In the genomic region with DNA sequence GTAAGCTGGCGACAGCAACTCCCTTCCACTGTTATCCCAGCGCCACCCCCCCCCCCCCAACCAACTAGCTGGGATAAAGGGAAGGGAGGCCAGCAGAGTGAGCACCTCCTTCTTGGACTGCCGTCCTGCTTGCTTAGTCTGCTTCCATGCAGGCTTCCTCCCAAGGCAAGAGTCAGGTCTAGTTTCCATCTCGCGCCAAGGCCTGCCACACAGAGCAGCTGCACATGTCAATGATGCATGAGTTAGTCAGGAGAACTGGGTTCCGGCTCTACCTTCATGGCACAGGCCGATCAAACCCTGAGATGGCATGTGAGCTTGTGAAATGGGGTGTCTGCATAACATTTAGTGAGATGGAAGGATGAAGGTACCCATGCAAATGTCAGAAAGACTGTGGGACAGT, we compare ENCODE assay signal across 26 mouse cellular contexts.
DNase-seq lines count a peak whose midpoint lies in the region; ATAC-seq and TF ChIP-seq lines count a peak whose summit lies in the region.
"Had no signal": no experiment of that assay in that cellular context is flagged by ENCODE, and none has a peak within 500 bp of the region (broad histone marks: within the 10 kb centered on the region; RNA-seq: fewer than 3 reads in every experiment).

No protein-coding gene starts in this region.

- intact Hi-C loops in left cerebral cortex, adult 2 months (cut with DNase I) = no loop called here

- H3K9ac ChIP-seq in forebrain, postnatal 0 days = 0 out of 2 replicates have a peak overlapping the region, but pooled peaks have one; percentile 1
- no peak overlapping the region for H3K9ac ChIP-seq in forebrain, embryonic 13.5 days
- H3K9ac ChIP-seq: embryonic facial prominence, embryonic 15.5 days; limb, embryonic 15.5 days; lung, embryonic 15.5 days; midbrain, embryonic 15.5 days; neural tube, embryonic 13.5 days had no signal

- WGBS in forebrain, postnatal 0 days = 66% methylated on average over 7 of the region's 7 CpGs
- 87% methylated on average over 7 of the region's 7 CpGs for WGBS in forebrain, embryonic 13.5 days
- WGBS in olfactory bulb, adult 2 months = 29% methylated on average over 7 of the region's 7 CpGs

- ATAC-seq in forebrain, postnatal 0 days = no peak
- no peak for ATAC-seq in forebrain, embryonic 13.5 days
- ATAC-seq: intestine, postnatal 0 days; midbrain, embryonic 15.5 days had no signal

- no peak for TF ChIP-seq CTCF in forebrain, postnatal 0 days (IDR thresholded peaks at IDR 0.05; ENCODE audit: low read depth)
- TF ChIP-seq CTCF in left cerebral cortex, adult 2 months (IDR thresholded peaks at IDR 0.05) = no peak
- no peak for TF ChIP-seq CTCF in olfactory bulb, adult 2 months (IDR thresholded peaks at IDR 0.05; ENCODE audit: insufficient read depth, low read depth, low read length)

- peaks cover 33% of the 10 kb centered on the region for H3K4me1 ChIP-seq in forebrain, postnatal 0 days (ENCODE audit: insufficient read depth)
- peaks cover 71% of the 10 kb centered on the region for H3K4me1 ChIP-seq in forebrain, embryonic 13.5 days
- peaks cover 49% of the 10 kb centered on the region for H3K4me1 ChIP-seq in olfactory bulb, adult 2 months (ENCODE audit: control insufficient read depth, insufficient read depth, low read length)

- no peak overlapping the region for H3K27ac ChIP-seq in forebrain, postnatal 0 days (ENCODE audit: low read depth, low read length)
- H3K27ac ChIP-seq in forebrain, embryonic 13.5 days = no peak overlapping the region
- peak overlapping the region; percentile 28; the same call in 1 of the 2 replicates for H3K27ac ChIP-seq in left cerebral cortex, adult 2 months
- peak overlapping the region; percentile 27; the same call in 1 of the 2 replicates for H3K27ac ChIP-seq in olfactory bulb, adult 2 months (ENCODE audit: insufficient read depth, low read depth, low read length)
- H3K27ac ChIP-seq: embryonic facial prominence, embryonic 15.5 days; limb, embryonic 15.5 days; lung, embryonic 15.5 days; midbrain, embryonic 15.5 days; neural tube, embryonic 13.5 days had no signal

- H3K27me3 ChIP-seq in forebrain, postnatal 0 days (ENCODE audit: insufficient read depth, low read length) = no peaks in the 10 kb centered on the region
- H3K27me3 ChIP-seq in forebrain, embryonic 13.5 days = no peaks in the 10 kb centered on the region
- H3K27me3 ChIP-seq: CH12.LX; embryonic facial prominence, embryonic 15.5 days; limb, embryonic 15.5 days; lung, embryonic 15.5 days; megakaryocyte, embryonic 14.5 days; midbrain, embryonic 15.5 days had no signal

- H3K36me3 ChIP-seq in forebrain, postnatal 0 days (ENCODE audit: insufficient read depth) = no peaks in the 10 kb centered on the region
- no peaks in the 10 kb centered on the region for H3K36me3 ChIP-seq in forebrain, embryonic 13.5 days (ENCODE audit: poor library complexity, severe bottlenecking)
- H3K36me3 ChIP-seq: embryonic facial prominence, embryonic 15.5 days; limb, embryonic 15.5 days; lung, embryonic 15.5 days; midbrain, embryonic 15.5 days; neural tube, embryonic 13.5 days had no signal

- H3K9me3 ChIP-seq in forebrain, postnatal 0 days (ENCODE audit: low read length) = no peaks in the 10 kb centered on the region
- H3K9me3 ChIP-seq in forebrain, embryonic 13.5 days (replicated peaks) = no peaks in the 10 kb centered on the region
- H3K9me3 ChIP-seq: embryonic facial prominence, embryonic 15.5 days; G1E; limb, embryonic 15.5 days; lung, embryonic 15.5 days; megakaryocyte, embryonic 14.5 days; midbrain, embryonic 15.5 days; neural tube, embryonic 13.5 days had no signal

- DNase-seq in forebrain, postnatal 0 days = no peak
- no peak for DNase-seq in left cerebral cortex, adult 2 months (ENCODE audit: extremely low spot score in 1 of 2, low spot score in 2 of 2)
- no peak for DNase-seq in left cerebral cortex, adult 11 months (ENCODE audit: low spot score)
- peak; percentile 46 for DNase-seq in thymus, postnatal 14 days
- no peak for DNase-seq in thymus, postnatal 10 days (ENCODE audit: low spot score in 2 of 2)
- no peak for DNase-seq in heart, adult 8-10 months (ENCODE audit: low spot score)
- DNase-seq: adrenal gland, adult 8-10 months; B cell, adult 2 months; cerebellum, adult 2 months; cerebellum, postnatal 36 days; gastrocnemius, postnatal 25 days; heart, postnatal 4 days; layer of hippocampus, adult 9-11 months; left cerebral cortex, postnatal 4 days; lung, postnatal 36 days had no signal

- peak overlapping the region; percentile 74 for H3K4me2 ChIP-seq in forebrain, postnatal 0 days (ENCODE audit: low read depth)
- H3K4me2 ChIP-seq in forebrain, embryonic 13.5 days = no peak overlapping the region
- H3K4me2 ChIP-seq: embryonic facial prominence, embryonic 15.5 days; limb, embryonic 15.5 days; lung, embryonic 15.5 days had no signal

- no peak overlapping the region for H3K4me3 ChIP-seq in forebrain, postnatal 0 days (ENCODE audit: low read depth, low read length)
- H3K4me3 ChIP-seq in forebrain, embryonic 13.5 days = no peak overlapping the region
- peak overlapping the region; percentile 54 for H3K4me3 ChIP-seq in left cerebral cortex, adult 2 months
- H3K4me3 ChIP-seq in olfactory bulb, adult 2 months (ENCODE audit: insufficient read depth, low read depth, low read length) = peak overlapping the region; percentile 26
- H3K4me3 ChIP-seq: embryonic facial prominence, embryonic 15.5 days; limb, embryonic 15.5 days; lung, embryonic 15.5 days; midbrain, embryonic 15.5 days; neural tube, embryonic 13.5 days had no signal

- TF ChIP-seq POLR2A in olfactory bulb, adult 2 months (IDR thresholded peaks at IDR 0.05; ENCODE audit: insufficient read depth, low read depth, low read length) = no peak

Comparison
In these comparisons a context has a peak if more than half of its experiments do, and no peak if none do; other contexts are left out.
1. H3K27ac ChIP-seq: peak in left cerebral cortex, adult 2 months (single experiment) and olfactory bulb, adult 2 months (single experiment); none in forebrain, postnatal 0 days (single experiment) and forebrain, embryonic 13.5 days (single experiment).
2. H3K4me3 ChIP-seq: peak in left cerebral cortex, adult 2 months (single experiment) and olfactory bulb, adult 2 months (single experiment); none in forebrain, postnatal 0 days (single experiment) and forebrain, embryonic 13.5 days (single experiment).